Mouse (Mus musculus) neural tube, embryonic 14.5 days (tissue): ENCODE results near the gene Gm5431. TPM values are rescaled to one million over a fixed set of nuclear protein-coding genes. Genes with fewer than 3 reads are reported as not detected.

Source experiments
- ATAC-seq: fragments of 200-750 bp; cut with Nextera tagmentation; 2 replicates; pipeline ENCODE4 v1.8.0; 2017; ENCODE audit warnings: low read depth, mild to moderate bottlenecking, moderate TSS enrichment, moderate library complexity
- H3K27ac ChIP-seq: fragments of 300-500 bp; sonication (generic); 2 replicates; pipeline ENCODE4 v1.5.1; 2014; ENCODE audit warnings: low read depth, mild to moderate bottlenecking, control low read depth, low read length, moderate library complexity, mixed read lengths
- H3K27me3 ChIP-seq: fragments of 300-500 bp; sonication (generic); 2 replicates; pipeline ENCODE4 v1.6.1; 2014; ENCODE audit warnings: low read length; ENCODE audit not compliant: control insufficient read depth, insufficient read depth
- H3K36me3 ChIP-seq: fragments of 300-500 bp; sonication (generic); 2 replicates; pipeline ENCODE4 v1.6.1; 2014; ENCODE audit warnings: low read length, mixed read lengths; ENCODE audit not compliant: control insufficient read depth, insufficient read depth
- H3K4me1 ChIP-seq: fragments of 300-500 bp; sonication (generic); 2 replicates; pipeline ENCODE4 v1.6.1; 2014; ENCODE audit warnings: low read length; ENCODE audit not compliant: control insufficient read depth, insufficient read depth
- H3K4me2 ChIP-seq: fragments of 300-500 bp; sonication (generic); 2 replicates; pipeline ENCODE4 v1.6.1; 2014; ENCODE audit warnings: mild to moderate bottlenecking, low read depth, low read length, control low read depth
- H3K4me3 ChIP-seq: fragments of 300-500 bp; sonication (generic); 2 replicates; pipeline ENCODE4 v1.5.1; 2014; ENCODE audit warnings: low read depth, low read length, control low read depth, mixed read lengths
- H3K9ac ChIP-seq: fragments of 300-500 bp; sonication (generic); replicated peaks from 2 replicates; pipeline ENCODE4 v1.6.1; 2014; ENCODE audit warnings: low read depth, mild to moderate bottlenecking, control low read depth, low read length, mixed read lengths
- H3K9me3 ChIP-seq: fragments of 300-500 bp; sonication (generic); 2 replicates; pipeline ENCODE4 v1.6.1; 2016; ENCODE audit warnings: low read length; ENCODE audit not compliant: control insufficient read depth
- WGBS: fragments of 180-500 bp; shearing (Covaris S2); extraction: QIAGEN DNeasy Blood & Tissue Kit; methylation state at CpG from one replicate; pipeline ENCODE4 v1.1.7; 2014; 5-methylcytosine and 5-hydroxymethylcytosine counted together
- polyA plus RNA-seq: library from polyadenylated mRNA; unstranded; fragments of >200 nt; fragmentation: Nextera tagmentation; extraction: Ambion mirVana; gene quantifications from 2 replicates; pipeline ENCODE4 v1.2.1, GENCODE M21; 2014

The Gm5431 gene
- polyA plus RNA-seq, 1 experiment from 2014 or later, result 0.12 TPM

DNA sequence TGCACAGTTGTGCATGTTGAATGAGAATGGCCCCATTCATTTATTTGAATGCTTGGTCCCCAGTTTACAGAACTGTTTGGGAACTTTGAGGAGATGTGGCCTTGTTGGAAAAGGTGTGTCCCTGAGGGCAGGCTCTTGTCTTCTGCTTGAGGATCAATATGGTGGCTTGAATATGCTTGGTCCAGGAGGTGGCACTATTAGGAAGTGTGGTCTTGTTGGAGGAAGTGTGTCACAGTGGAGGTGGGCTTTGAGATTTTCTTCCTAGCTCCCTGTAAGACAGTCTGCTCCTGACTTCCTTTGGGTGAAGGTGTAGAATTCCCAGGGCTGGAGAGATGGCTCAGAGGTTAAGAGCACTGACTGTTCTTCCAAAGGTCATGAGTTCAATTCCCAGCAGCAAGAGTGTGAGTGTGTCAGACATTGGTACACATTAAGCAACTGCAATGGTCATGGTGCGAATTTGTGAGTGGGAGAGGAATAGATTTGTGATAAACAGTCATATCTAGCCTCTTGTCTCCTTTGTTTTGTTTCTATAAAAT lies 39.2 kb downstream of the Gm5431 start:
- Histone ChIP-seq H3K4me2 (no peak overlapping the region), H3K27ac (no peak overlapping the region), H3K9me3 (no peaks in the 10 kb centered on the region), H3K27me3 (no peaks in the 10 kb centered on the region; the same call in 1 of the 2 replicates), H3K36me3 (no peaks in the 10 kb centered on the region), H3K4me1 (peaks cover 5% of the 10 kb centered on the region; the same call in 1 of the 2 replicates), H3K4me3 (no peak overlapping the region), H3K9ac (no peak overlapping the region)
- WGBS, result 76% methylated on average over 1 of the region's 1 CpGs
- ATAC-seq, result no peak

DNA sequence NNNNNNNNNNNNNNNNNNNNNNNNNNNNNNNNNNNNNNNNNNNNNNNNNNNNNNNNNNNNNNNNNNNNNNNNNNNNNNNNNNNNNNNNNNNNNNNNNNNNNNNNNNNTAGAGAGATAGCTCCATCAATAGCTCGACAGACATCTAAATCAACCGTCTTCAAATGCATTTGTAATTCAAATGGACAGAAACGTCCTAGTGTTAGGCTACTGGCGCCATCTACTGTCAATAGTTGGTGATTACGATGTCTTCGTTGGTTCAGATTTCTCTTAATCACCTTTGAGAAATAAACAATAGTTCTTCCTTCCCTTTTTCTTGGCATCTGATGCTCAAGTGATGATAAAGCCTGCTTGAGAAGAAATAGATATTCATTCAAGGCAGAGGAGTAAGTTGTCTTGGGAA lies 43.0 kb downstream of the Gm5431 start:
- WGBS, result 0% methylated on average over 6 of the region's 6 CpGs
- Histone ChIP-seq H3K36me3 (no peaks in the 10 kb centered on the region), H3K9me3 (no peaks in the 10 kb centered on the region), H3K27me3 (no peaks in the 10 kb centered on the region; the same call in 1 of the 2 replicates), H3K4me1 (peaks cover 17% of the 10 kb centered on the region), H3K4me3 (peak overlapping the region; percentile 32), H3K27ac (no peak overlapping the region), H3K4me2 (peak overlapping the region; percentile 60), H3K9ac (no peak overlapping the region)
- no peak for ATAC-seq

DNA sequence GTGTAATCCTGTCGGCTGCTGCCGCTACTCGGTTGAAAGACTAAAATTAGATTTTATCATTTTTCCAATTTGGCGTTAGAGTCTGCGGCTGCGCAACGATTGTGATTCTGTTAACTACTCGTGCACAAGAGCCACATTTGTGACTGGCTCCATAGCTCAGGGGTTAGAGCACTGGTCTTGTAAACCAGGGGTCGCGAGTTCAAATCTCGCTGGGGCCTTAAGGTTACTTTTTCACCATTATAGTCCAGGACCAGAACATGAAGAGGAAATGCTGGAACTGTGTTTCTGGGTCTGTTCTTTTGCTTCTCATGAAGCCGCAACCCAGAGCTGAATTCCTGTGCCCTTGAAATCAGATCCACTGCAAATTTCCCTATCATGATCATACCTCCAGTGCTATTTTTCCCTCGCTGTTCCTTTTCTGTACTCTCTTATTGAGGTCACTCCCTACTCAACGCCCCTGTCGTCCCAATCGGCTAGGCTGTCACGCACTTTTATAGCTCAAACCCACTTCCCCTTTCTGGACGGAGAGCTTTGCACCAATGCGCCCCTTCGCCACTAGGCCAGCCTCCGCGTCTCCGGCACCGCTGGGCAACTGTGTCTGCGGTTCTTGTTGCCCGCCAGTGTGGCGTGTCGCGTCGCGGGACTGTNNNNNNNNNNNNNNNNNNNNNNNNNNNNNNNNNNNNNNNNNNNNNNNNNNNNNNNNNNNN lies 48.4 kb downstream of the Gm5431 start:
- Histone ChIP-seq H3K4me3 (peak overlapping the region; percentile 54), H3K36me3 (no peaks in the 10 kb centered on the region), H3K9ac (peak overlapping the region; percentile 37), H3K4me1 (peaks cover 19% of the 10 kb centered on the region), H3K4me2 (peak overlapping the region; percentile 74), H3K27ac (no peak overlapping the region), H3K9me3 (no peaks in the 10 kb centered on the region), H3K27me3 (no peaks in the 10 kb centered on the region; the same call in 1 of the 2 replicates)
- ATAC-seq, result peak; percentile 76
- WGBS, result 1% methylated on average over 31 of the region's 31 CpGs

GRCm38 (mm10) chr11:48852624-48853473 lies 49.2 kb downstream of the Gm5431 start:
- H3K27ac ChIP-seq, result no peak overlapping the region
- H3K4me2 ChIP-seq, result peak overlapping the region; percentile 74
- H3K27me3 ChIP-seq, result no peaks in the 10 kb centered on the region
- peaks cover 14% of the 10 kb centered on the region for H3K4me1 ChIP-seq
- 9% methylated on average over 23 of the region's 23 CpGs for WGBS
- peak; percentile 36 for ATAC-seq
- peak overlapping the region; percentile 37 for H3K9ac ChIP-seq
- peak overlapping the region; percentile 54 for H3K4me3 ChIP-seq
- H3K36me3 ChIP-seq, result no peaks in the 10 kb centered on the region
- H3K9me3 ChIP-seq, result no peaks in the 10 kb centered on the region

DNA sequence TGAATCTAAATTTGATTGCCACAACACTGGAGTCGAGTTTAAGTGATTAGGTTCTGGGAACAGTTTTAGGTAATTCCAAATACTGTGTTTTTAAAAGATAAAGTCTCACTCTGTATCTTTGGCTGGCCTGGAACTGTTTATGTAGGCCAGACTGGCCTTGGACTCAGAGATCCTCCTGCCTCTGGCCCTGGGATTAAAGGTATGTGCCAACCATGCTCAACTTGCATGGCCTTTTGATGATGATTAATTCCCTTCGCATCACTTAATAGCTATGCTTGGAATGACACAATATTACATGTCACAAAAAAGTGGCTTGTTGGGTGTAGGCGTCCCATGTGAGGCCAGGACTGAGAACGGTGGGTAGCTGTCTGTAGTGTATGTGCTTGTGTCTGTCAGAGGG lies 49.8 kb downstream of the Gm5431 start:
- peak overlapping the region; percentile 54 for H3K4me3 ChIP-seq
- no peaks in the 10 kb centered on the region for H3K9me3 ChIP-seq
- whole genome bisulfite sequencing, result 85% methylated on average over 4 of the region's 4 CpGs
- no peak overlapping the region; the same call in 1 of the 2 replicates for H3K9ac ChIP-seq
- ATAC-seq, result no peak
- peak overlapping the region; percentile 74; the same call in 1 of the 2 replicates for H3K4me2 ChIP-seq
- no peaks in the 10 kb centered on the region for H3K27me3 ChIP-seq
- H3K4me1 ChIP-seq, result peaks cover 14% of the 10 kb centered on the region
- H3K27ac ChIP-seq, result no peak overlapping the region
- H3K36me3 ChIP-seq, result no peaks in the 10 kb centered on the region

DNA sequence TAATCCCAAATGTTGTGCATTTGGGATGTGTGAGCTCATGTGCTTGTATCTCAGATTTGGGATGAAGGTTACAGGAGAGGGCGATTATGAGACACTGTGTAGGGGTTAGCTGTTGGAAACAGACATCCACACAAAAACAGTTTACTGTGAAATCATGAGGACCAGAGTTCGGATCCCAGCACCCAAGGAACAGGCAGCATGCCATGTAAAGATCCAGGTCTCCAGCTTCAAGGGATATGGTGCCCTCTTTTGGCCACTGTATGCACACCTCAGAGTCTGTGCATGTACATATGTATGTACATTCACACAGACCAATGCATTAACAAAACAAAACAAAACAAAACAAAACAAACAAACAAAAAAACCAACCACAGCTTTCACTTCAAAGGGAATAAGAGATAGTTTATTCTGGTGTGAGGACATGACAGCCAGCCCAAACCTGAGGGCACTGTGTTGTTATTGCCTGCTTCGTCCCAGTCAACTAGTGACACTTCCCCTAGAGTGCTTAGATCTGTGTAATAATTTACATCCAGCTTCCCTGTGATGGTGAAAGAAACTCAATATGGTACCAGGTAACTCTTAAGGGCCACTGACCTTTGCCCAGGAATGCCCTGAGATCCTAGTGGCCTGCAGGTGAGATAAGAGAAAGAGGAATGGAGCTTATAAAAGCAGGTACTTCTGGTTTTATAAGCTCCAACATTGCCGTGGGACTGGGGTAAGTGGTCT lies 50.6 kb downstream of the Gm5431 start:
- no peak overlapping the region for H3K4me2 ChIP-seq
- H3K27me3 ChIP-seq, result no peaks in the 10 kb centered on the region
- 84% methylated on average over 4 of the region's 4 CpGs for WGBS
- H3K27ac ChIP-seq, result no peak overlapping the region
- H3K9ac ChIP-seq, result no peak overlapping the region
- no peaks in the 10 kb centered on the region for H3K9me3 ChIP-seq
- no peak overlapping the region for H3K4me3 ChIP-seq
- H3K4me1 ChIP-seq, result peaks cover 14% of the 10 kb centered on the region
- no peak for ATAC-seq
- H3K36me3 ChIP-seq, result no peaks in the 10 kb centered on the region

DNA sequence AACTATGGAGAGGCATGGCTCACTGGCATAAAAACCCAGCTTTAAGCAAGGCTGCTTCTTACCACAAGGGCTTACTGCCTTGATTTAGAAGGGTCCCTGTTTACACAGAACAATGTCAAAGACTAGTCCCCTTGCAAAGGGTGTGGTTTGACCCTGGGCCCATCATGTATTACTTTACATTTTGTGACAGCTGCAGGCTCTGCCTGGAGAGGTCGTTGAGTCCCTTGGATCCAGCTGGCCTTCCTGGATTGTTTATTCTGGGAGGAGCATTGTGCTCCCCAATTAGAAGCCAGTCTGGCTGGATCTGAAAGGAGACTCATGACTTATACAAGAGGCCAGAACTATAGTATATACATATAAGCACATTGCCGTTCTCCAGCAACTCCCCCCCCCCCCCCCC lies 51.8 kb downstream of the Gm5431 start:
- 62% methylated on average over 2 of the region's 2 CpGs for WGBS
- Histone ChIP-seq H3K9me3 (no peaks in the 10 kb centered on the region), H3K27ac (no peak overlapping the region), H3K36me3 (no peaks in the 10 kb centered on the region), H3K4me1 (peaks cover 14% of the 10 kb centered on the region), H3K4me3 (no peak overlapping the region), H3K9ac (no peak overlapping the region), H3K27me3 (no peaks in the 10 kb centered on the region), H3K4me2 (no peak overlapping the region)
- ATAC-seq, result no peak

- 61% methylated on average over 5 of the region's 5 CpGs for WGBS
- Histone ChIP-seq H3K36me3 (no peaks in the 10 kb centered on the region), H3K9ac (no peak overlapping the region), H3K4me3 (no peak overlapping the region), H3K9me3 (no peaks in the 10 kb centered on the region), H3K27me3 (no peaks in the 10 kb centered on the region), H3K4me1 (no peaks in the 10 kb centered on the region), H3K4me2 (no peak overlapping the region), H3K27ac (no peak overlapping the region)
- ATAC-seq, result no peak
Measured at GRCm38 (mm10) chr11:48846881-48847280, 55.1 kb downstream of the Gm5431 start.
